Mouse (Mus musculus) embryonic facial prominence, embryonic 13.5 days (tissue): ENCODE results near the gene Ccdc157. TPM values are rescaled to one million over a fixed set of nuclear protein-coding genes. Genes with fewer than 3 reads are reported as not detected.
A peak's percentile ranks its signal among the peaks of the same experiment; 100 is the strongest.

Experiments
- ATAC-seq: fragments of 200-750 bp; cut with Nextera tagmentation; 2 replicates; pipeline ENCODE4 v1.8.0; 2017; ENCODE audit warnings: low read depth; ENCODE audit not compliant: insufficient number of reproducible peaks, insufficient read depth, low FRiP score, low TSS enrichment
- H3K27ac ChIP-seq: fragments of 300-500 bp; sonication (generic); 2 replicates; pipeline ENCODE4 v1.5.1; 2015; ENCODE audit warnings: moderate library complexity, mild to moderate bottlenecking, inconsistent platforms
- H3K27me3 ChIP-seq: fragments of 300-500 bp; sonication (generic); 2 replicates; pipeline ENCODE4 v1.6.1; 2015; ENCODE audit warnings: mild to moderate bottlenecking, inconsistent platforms
- H3K36me3 ChIP-seq: fragments of 300-500 bp; sonication (generic); 2 replicates; pipeline ENCODE4 v1.6.1; 2015; ENCODE audit warnings: mild to moderate bottlenecking, inconsistent platforms
- H3K4me1 ChIP-seq: fragments of 300-500 bp; sonication (generic); 2 replicates; pipeline ENCODE4 v1.6.1; 2015; ENCODE audit warnings: inconsistent platforms
- H3K4me2 ChIP-seq: fragments of 300-500 bp; sonication (generic); 2 replicates; pipeline ENCODE4 v1.6.1; 2015; ENCODE audit warnings: moderate library complexity, mild to moderate bottlenecking, inconsistent platforms
- H3K4me3 ChIP-seq: fragments of 300-500 bp; sonication (generic); 2 replicates; pipeline ENCODE4 v1.5.1; 2015; ENCODE audit warnings: mild to moderate bottlenecking, inconsistent platforms
- H3K9ac ChIP-seq: fragments of 300-500 bp; sonication (generic); 2 replicates; pipeline ENCODE4 v1.6.1; 2015; ENCODE audit warnings: mild to moderate bottlenecking, inconsistent platforms
- H3K9me3 ChIP-seq: fragments of 300-500 bp; sonication (generic); 2 replicates; pipeline ENCODE4 v1.6.1; 2016; ENCODE audit warnings: inconsistent platforms
- WGBS: fragments of 180-500 bp; shearing (Covaris S2); methylation state at CpG from one replicate; pipeline ENCODE4 v1.1.7; 2015; ENCODE audit warnings: mixed read lengths; 5-methylcytosine and 5-hydroxymethylcytosine counted together
- polyA plus RNA-seq: library from polyadenylated mRNA; unstranded; fragments of >200 nt; fragmentation: Nextera tagmentation; extraction: Ambion mirVana; gene quantifications from 2 replicates; pipeline ENCODE4 v1.2.1, GENCODE M21; 2015

Ccdc157 gene
- polyA plus RNA-seq, 1 experiment from 2014 or later: 8.2 TPM

DNA sequence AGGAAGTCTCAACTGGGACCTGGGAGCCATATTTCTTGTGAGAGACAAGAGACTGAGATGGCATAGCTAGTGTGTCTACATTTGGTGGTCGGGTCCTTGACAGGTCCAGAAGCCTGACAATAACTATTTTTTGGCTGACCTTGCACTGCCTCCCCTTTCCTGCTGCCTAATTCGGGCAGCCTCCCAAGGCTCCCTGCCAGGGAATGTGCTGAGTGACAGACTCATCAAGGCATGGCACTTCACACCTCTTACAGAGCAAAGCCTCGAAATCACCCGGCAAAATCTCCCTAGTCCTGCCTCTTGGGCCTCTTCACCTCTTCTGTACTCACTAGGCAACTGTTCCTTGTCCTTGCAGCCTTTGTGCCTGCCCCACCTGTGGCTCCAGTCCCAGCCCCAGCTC, 17.6 kb upstream of the Ccdc157 start:
- ATAC-seq: no peak

DNA sequence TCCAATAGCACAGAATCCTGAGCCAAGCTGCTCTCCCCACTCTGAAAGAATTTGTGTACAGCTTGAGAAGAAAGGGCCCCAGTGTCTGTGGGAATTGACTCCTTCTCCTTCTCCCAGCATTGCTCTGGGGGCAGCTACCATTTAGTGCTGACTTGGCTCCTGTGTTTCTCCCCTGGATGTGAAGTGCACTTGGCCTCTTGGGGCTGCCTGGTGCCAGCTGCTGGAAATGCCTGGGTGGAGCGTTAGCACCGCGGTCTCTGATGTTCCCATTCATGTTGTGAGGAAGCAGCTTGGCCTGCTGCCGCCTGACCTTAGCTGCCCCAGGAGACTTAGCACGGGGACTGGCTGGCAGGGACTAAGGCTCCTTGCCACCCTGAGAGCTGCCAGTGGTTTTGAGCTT, 14.5 kb upstream of the Ccdc157 start:
- 87% methylated on average over 5 of the region's 5 CpGs for WGBS
- Histone ChIP-seq H3K4me2 (no peak overlapping the region), H3K9ac (no peak overlapping the region), H3K36me3 (peaks cover 100% of the 10 kb centered on the region), H3K27ac (no peak overlapping the region), H3K4me1 (no peaks in the 10 kb centered on the region), H3K9me3 (no peaks in the 10 kb centered on the region), H3K4me3 (no peak overlapping the region), H3K27me3 (no peaks in the 10 kb centered on the region)
- ATAC-seq: no peak

More for the DNA sequence above, 17.6 kb upstream of the Ccdc157 start:
- Histone ChIP-seq H3K4me1 (no peaks in the 10 kb centered on the region), H3K36me3 (peaks cover 99% of the 10 kb centered on the region), H3K27ac (no peak overlapping the region), H3K9me3 (no peaks in the 10 kb centered on the region), H3K27me3 (no peaks in the 10 kb centered on the region), H3K4me3 (no peak overlapping the region), H3K4me2 (no peak overlapping the region), H3K9ac (no peak overlapping the region)
- 92% methylated on average over 4 of the region's 4 CpGs for WGBS

DNA sequence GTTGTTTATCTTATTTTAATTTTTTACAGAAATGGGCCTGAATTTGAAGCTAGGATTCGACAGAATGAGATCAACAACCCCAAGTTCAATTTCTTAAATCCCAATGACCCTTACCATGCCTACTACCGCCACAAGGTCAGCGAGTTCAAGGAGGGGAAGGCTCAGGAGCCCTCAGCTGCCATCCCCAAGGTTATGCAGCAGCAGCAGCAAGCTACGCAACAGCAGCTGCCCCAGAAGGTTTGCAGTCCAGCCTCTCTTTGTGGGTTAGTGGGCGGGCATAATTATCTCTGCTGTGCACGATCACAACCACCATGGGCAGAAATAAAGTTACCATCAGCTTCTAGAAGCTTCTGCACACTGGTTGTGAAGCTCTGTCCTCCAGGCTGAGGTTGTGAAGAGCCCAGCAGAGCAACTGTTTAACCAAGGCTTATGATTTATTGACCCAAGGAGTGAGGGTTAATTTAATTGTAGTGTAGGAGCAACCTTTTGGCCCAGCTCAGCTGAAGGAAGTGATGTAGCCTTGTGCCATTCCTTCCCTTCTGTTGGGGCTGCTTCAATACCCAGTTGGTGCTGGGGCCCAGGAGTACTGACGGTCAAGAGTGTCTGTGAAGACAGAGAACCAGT, 6.5 kb upstream of the Ccdc157 start:
- Histone ChIP-seq H3K4me1 (peaks cover 37% of the 10 kb centered on the region), H3K9me3 (no peaks in the 10 kb centered on the region), H3K36me3 (peaks cover 97% of the 10 kb centered on the region)

DNA sequence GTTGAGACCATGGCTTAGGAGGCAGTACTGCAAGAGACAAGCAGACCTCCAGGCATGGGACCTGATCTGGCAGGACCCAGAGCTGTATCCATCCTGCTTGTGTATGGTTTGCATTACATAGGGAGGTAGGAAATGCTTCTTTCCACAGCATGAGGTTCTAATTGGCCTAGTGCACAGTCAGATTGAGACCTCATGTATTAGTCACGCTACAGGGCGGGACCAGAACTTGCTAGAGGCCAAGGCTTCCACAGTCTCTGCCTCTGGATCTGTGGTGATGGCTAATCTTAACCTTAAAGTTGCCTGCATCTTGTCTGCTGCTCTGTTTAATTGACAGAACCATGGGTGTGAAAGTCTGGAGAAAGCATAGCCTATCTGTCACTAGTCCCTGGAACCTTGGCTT, 4.6 kb upstream of the Ccdc157 start:
- WGBS: 33% methylated on average over 2 of the region's 2 CpGs
- peak; percentile 74; the same call in 1 of the 2 replicates for ATAC-seq
- H3K9me3 ChIP-seq: no peaks in the 10 kb centered on the region
- peaks cover 84% of the 10 kb centered on the region for H3K36me3 ChIP-seq
- H3K4me1 ChIP-seq: peaks cover 45% of the 10 kb centered on the region
- H3K27ac ChIP-seq: peak overlapping the region; percentile 84
- H3K9ac ChIP-seq: peak overlapping the region; percentile 22; the same call in 1 of the 2 replicates
- H3K4me2 ChIP-seq: peak overlapping the region; percentile 43
- no peaks in the 10 kb centered on the region for H3K27me3 ChIP-seq
- H3K4me3 ChIP-seq: peak overlapping the region; percentile 3; the same call in 1 of the 2 replicates

More for the DNA sequence above, 6.5 kb upstream of the Ccdc157 start:
- 91% methylated on average over 7 of the region's 7 CpGs for WGBS
- Histone ChIP-seq H3K9ac (no peak overlapping the region), H3K4me3 (no peak overlapping the region), H3K27me3 (no peaks in the 10 kb centered on the region), H3K4me2 (no peak overlapping the region), H3K27ac (no peak overlapping the region)
- no peak for ATAC-seq

GRCm38 (mm10) chr11:4160758-4161480, 826 bp upstream of the Ccdc157 start:
- Histone ChIP-seq H3K36me3 (peaks cover 46% of the 10 kb centered on the region), H3K9me3 (no peaks in the 10 kb centered on the region), H3K9ac (peak overlapping the region; percentile 93), H3K27ac (peak overlapping the region; percentile 88), H3K4me2 (peak overlapping the region; percentile 93), H3K27me3 (no peaks in the 10 kb centered on the region), H3K4me1 (peaks cover 67% of the 10 kb centered on the region), H3K4me3 (peak overlapping the region; percentile 92)
- no peak for ATAC-seq
- WGBS: 6% methylated on average over 15 of the region's 15 CpGs

DNA sequence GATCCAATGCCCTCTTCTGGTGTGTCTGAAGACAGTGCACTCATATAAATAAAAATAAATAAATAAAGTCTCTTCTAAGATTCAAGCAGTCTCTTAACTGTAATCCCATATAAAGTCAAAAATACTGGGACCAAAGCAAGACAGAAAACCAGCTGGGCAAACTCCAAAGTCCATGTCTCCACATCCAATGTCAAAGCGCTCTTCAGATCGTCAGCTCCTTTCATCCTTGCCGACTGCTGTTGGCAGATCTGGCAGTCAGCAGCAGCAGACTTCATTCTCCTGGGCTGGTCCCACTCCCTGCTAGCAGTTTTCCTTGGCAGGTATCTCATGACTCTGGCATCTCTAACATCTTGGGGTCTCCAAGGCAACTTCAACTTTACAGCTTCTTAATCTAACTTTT, 1.4 kb downstream of the Ccdc157 start:
- Histone ChIP-seq H3K4me2 (peak overlapping the region; percentile 93; the same call in 1 of the 2 replicates), H3K4me3 (no peak overlapping the region), H3K27ac (no peak overlapping the region), H3K9me3 (no peaks in the 10 kb centered on the region), H3K4me1 (peaks cover 48% of the 10 kb centered on the region), H3K27me3 (no peaks in the 10 kb centered on the region), H3K9ac (no peak overlapping the region), H3K36me3 (peaks cover 25% of the 10 kb centered on the region)
- ATAC-seq: no peak
- 94% methylated on average over 3 of the region's 3 CpGs for WGBS

- 46% methylated on average over 5 of the region's 5 CpGs for WGBS
- H3K4me2 ChIP-seq: no peak overlapping the region
- 0 out of 2 replicates have a peak, but pooled peaks cover 5% of the 10 kb centered on the region for H3K36me3 ChIP-seq
- H3K27ac ChIP-seq: no peak overlapping the region
- H3K9ac ChIP-seq: no peak overlapping the region
- no peak overlapping the region for H3K4me3 ChIP-seq
- ATAC-seq: no peak
- H3K4me1 ChIP-seq: peaks cover 23% of the 10 kb centered on the region
- no peaks in the 10 kb centered on the region for H3K9me3 ChIP-seq
- H3K27me3 ChIP-seq: no peaks in the 10 kb centered on the region
Observed at GRCm38 (mm10) chr11:4155641-4156040, 4.5 kb downstream of the Ccdc157 start.

DNA sequence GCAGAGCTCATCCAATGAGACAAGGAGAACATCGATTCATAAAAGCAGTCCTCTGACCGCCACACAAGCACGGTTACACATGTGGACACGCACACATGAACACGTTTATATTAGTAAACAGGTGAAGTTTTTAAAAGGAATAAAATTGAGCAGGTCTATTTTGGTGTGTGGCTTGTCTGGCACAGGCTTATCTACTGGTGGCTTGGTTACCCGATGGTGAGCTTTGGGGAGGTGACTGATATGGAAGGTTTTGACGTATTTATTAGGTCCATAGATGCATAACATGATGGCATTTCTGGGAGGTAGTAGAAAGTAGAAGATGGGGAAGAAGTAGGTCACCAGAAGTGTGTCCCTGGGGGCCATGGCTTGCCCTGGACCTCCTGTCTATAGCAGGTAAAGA, 6.4 kb downstream of the Ccdc157 start:
- Histone ChIP-seq H3K9ac (no peak overlapping the region), H3K4me1 (peaks cover 11% of the 10 kb centered on the region; the same call in 1 of the 2 replicates), H3K9me3 (no peaks in the 10 kb centered on the region), H3K27ac (no peak overlapping the region), H3K4me3 (no peak overlapping the region), H3K4me2 (no peak overlapping the region), H3K27me3 (no peaks in the 10 kb centered on the region), H3K36me3 (peaks cover 14% of the 10 kb centered on the region)
- ATAC-seq: no peak
- WGBS: 94% methylated on average over 7 of the region's 7 CpGs

GRCm38 (mm10) chr11:4149886-4150285, 10.2 kb downstream of the Ccdc157 start:
- H3K4me2 ChIP-seq: no peak overlapping the region
- 91% methylated on average over 6 of the region's 6 CpGs for WGBS
- H3K27ac ChIP-seq: no peak overlapping the region
- no peaks in the 10 kb centered on the region for H3K9me3 ChIP-seq
- peaks cover 34% of the 10 kb centered on the region for H3K36me3 ChIP-seq
- no peak for ATAC-seq
- no peak overlapping the region for H3K4me3 ChIP-seq
- no peaks in the 10 kb centered on the region for H3K27me3 ChIP-seq
- no peaks in the 10 kb centered on the region for H3K4me1 ChIP-seq
- H3K9ac ChIP-seq: no peak overlapping the region

GRCm38 (mm10) chr11:4148536-4149156, 11.4 kb downstream of the Ccdc157 start:
- 80% methylated on average over 9 of the region's 9 CpGs for WGBS
- no peak for ATAC-seq
- Histone ChIP-seq H3K36me3 (peaks cover 46% of the 10 kb centered on the region), H3K9ac (no peak overlapping the region), H3K4me1 (no peaks in the 10 kb centered on the region), H3K27me3 (no peaks in the 10 kb centered on the region), H3K4me2 (no peak overlapping the region), H3K27ac (no peak overlapping the region), H3K9me3 (no peaks in the 10 kb centered on the region), H3K4me3 (no peak overlapping the region)

GRCm38 (mm10) chr11:4148120-4148519, 12.0 kb downstream of the Ccdc157 start:
- WGBS: 76% methylated on average over 5 of the region's 5 CpGs
- no peak for ATAC-seq
- Histone ChIP-seq H3K4me3 (no peak overlapping the region), H3K9ac (no peak overlapping the region), H3K27me3 (no peaks in the 10 kb centered on the region), H3K36me3 (peaks cover 51% of the 10 kb centered on the region), H3K27ac (no peak overlapping the region), H3K4me1 (no peaks in the 10 kb centered on the region), H3K9me3 (no peaks in the 10 kb centered on the region), H3K4me2 (no peak overlapping the region)
